Mouse (Mus musculus) testis, adult 2 months (tissue): ENCODE measurements at regions not wholly inside any gene's neighbourhood (a gene's known extent, or its start where the extent isn't known, plus 50 kb on each side); places are given as distances from the start of the nearest gene placed in this dataset.

ENCODE experiments used
- H3K27ac ChIP-seq: fragments of 200-500 bp; 2 replicates; pipeline ENCODE4 v1.5.1; 2012; ENCODE audit warnings: low read depth, low read length; ENCODE audit not compliant: control insufficient read depth, insufficient read depth
- H3K27me3 ChIP-seq: fragments of 200-500 bp; 2 replicates; pipeline ENCODE4 v1.6.1; 2012; ENCODE audit warnings: mild to moderate bottlenecking, low read length, moderate library complexity; ENCODE audit not compliant: control insufficient read depth, insufficient read depth
- H3K36me3 ChIP-seq: fragments of 200-500 bp; 2 replicates; pipeline ENCODE4 v1.6.1; 2012; ENCODE audit warnings: mild to moderate bottlenecking, low read length; ENCODE audit not compliant: control insufficient read depth, insufficient read depth
- H3K4me1 ChIP-seq: fragments of 200-500 bp; 2 replicates; pipeline ENCODE4 v1.6.1; 2012; ENCODE audit warnings: low read length; ENCODE audit not compliant: control insufficient read depth, insufficient read depth
- H3K4me3 ChIP-seq: fragments of 200-500 bp; 2 replicates; pipeline ENCODE4 v1.5.1; 2012; ENCODE audit warnings: low read depth, mild to moderate bottlenecking, low read length, moderate library complexity, mixed read lengths; ENCODE audit not compliant: control insufficient read depth
- CTCF ChIP-seq: fragments of 200-500 bp; IDR thresholded peaks from 2 replicates; pipeline ENCODE4 v1.5.1; 2012; ENCODE audit warnings: low read depth, mild to moderate bottlenecking, inconsistent platforms, low read length, moderate library complexity; ENCODE audit not compliant: control insufficient read depth, insufficient read depth, insufficient replicate concordance
- POLR2A ChIP-seq: fragments of 200-500 bp; IDR thresholded peaks from 2 replicates; pipeline ENCODE4 v1.6.1; 2012; ENCODE audit warnings: low read depth, mild to moderate bottlenecking, inconsistent platforms, low read length, moderate library complexity; ENCODE audit not compliant: control insufficient read depth

GRCm38 (mm10) chr6:118250006-118250405, 52.5 kb upstream of the Ret start:
- no peaks in the 10 kb centered on the region for H3K4me1 ChIP-seq
- no peak overlapping the region for H3K27ac ChIP-seq
- TF ChIP-seq POLR2A (no peak), CTCF (no peak)
- H3K4me3 ChIP-seq: no peak overlapping the region
- H3K27me3 ChIP-seq: no peaks in the 10 kb centered on the region
- H3K36me3 ChIP-seq: no peaks in the 10 kb centered on the region
